Mouse (Mus musculus): ENCODE measurements at regions not wholly inside any gene's neighbourhood (a gene's known extent, or its start where the extent isn't known, plus 50 kb on each side); places are given as distances from the start of the nearest gene placed in this dataset.

DNA sequence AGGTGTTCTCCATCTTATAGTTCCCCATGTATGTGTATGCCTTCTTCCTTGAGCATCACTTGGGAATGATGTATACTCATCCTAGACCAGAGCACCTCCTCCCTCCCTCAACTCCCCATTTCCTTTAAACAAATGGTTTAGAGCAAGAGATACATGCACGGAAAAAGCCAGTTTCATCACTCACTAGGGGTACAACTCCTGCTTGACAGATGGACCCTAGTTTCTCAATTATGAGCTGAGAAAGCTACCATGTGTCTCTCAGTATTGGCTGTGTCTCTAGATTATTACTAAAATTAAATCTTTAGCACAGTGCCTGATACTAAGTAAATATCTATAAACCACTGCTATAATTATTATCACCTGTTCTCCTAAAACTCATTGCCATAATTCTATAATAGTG is 266.2 kb upstream of the Nr3c2 start:
- H3K27me3 ChIP-seq (ENCODE audit: insufficient read depth, low read length): no peaks in the 10 kb centered on the region
- no peaks in the 10 kb centered on the region for H3K36me3 ChIP-seq (ENCODE audit: insufficient read depth)
- H3K9me3 ChIP-seq (ENCODE audit: low read length): no peaks in the 10 kb centered on the region
- DNase-seq: no peak
- 47% methylated on average over 1 of the region's 1 CpGs for WGBS
- TF ChIP-seq CTCF (IDR thresholded peaks at IDR 0.05; ENCODE audit: low read depth): no peak
- no peak overlapping the region for H3K9ac ChIP-seq
- H3K27ac ChIP-seq (ENCODE audit: low read depth, low read length): no peak overlapping the region
- H3K4me1 ChIP-seq (ENCODE audit: insufficient read depth): no peaks in the 10 kb centered on the region
- ATAC-seq: peak; percentile 29; the same call in 1 of the 2 replicates
- H3K4me2 ChIP-seq (ENCODE audit: low read depth): no peak overlapping the region
- H3K4me3 ChIP-seq (ENCODE audit: low read depth, low read length): no peak overlapping the region

Data from forebrain, postnatal 0 days (tissue).